Mouse (Mus musculus): Measurements from ENCODE around the gene Gjc1.

Gjc1 gene

DNA sequence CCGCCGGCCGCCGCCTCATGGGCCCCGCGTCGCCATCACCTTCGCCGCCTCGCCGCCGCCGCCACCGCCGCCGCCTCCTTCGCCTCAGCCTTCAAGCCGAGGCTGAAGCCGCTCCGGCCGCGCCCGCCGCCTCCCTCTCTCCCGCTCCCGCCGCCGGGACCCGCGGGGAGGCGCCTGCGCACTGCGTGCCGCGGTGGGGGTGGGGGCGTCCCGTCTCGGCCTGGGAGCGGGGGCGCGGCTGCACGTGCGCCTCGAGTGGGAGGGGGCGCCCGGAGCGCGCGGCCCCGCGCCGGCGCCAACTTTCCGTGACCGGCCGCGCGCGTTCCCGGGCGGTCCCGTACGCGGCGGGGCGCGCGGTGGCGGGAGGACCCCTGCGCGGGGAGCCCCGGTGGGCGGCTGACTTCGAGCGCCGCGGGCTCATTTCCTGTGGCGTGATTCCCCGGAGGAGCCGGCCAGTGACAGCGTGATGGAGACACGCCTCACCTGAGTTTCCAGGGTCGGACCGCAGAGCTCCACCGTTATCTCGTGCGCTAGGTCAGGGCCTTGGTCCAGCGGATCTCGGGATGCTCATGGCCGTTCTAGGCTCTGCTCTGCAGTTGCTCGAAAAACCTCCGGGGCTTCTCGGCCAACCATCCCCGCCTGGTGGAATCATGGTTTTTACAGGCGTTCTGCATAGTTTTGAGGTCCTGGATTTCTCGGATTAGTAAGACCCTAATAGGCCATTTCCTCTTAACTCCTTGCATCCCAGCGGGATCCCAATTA lies at the start of gene Gjc1:
Gjc1 (minus strand) TSS at position 680 of the 762 bp plus-strand sequence.
- DNase-seq, result peak; percentile 29

DNA sequence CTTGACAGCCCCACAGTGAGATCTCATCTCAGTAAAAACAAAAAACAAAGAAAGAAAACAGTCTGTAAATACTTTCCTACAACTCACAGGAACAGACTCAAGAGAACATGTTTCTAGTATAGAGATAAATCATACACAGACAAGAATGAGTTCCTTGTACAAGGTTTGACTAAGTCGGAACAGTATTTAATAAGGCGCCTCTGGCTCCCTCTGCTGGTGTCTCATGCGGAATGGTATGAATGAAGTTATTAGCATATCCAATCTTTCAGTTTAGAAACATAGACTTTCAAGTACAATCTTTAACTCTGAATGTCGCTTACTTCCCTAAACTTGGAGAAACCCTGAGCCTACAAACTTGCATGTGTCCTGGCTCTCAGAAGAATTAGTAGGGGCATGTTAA lies 44.8 kb upstream of the Gjc1 start:
- DNase-seq, result peak; percentile 53

DNA sequence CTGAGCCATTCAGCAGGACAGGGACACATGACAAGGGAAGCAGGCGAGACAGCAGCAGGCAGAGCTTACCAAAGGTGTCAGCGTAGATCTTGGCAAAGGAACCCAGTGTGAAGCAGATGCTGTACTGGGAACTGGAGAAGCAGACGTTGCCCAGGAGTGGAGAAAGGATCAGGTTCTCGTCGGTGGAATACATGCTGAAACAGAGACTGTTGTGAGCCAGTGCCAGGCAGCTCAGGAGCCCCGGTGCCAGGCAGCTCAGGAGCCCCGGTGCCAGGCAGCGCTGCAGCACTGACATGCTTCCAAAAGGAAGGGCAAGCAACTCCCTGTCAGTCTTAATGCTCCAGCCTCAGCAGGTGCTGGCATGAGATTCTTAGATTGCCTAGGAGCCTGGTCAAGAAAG lies 40.4 kb upstream of the Gjc1 start:
- DNase-seq, result no peak

DNA sequence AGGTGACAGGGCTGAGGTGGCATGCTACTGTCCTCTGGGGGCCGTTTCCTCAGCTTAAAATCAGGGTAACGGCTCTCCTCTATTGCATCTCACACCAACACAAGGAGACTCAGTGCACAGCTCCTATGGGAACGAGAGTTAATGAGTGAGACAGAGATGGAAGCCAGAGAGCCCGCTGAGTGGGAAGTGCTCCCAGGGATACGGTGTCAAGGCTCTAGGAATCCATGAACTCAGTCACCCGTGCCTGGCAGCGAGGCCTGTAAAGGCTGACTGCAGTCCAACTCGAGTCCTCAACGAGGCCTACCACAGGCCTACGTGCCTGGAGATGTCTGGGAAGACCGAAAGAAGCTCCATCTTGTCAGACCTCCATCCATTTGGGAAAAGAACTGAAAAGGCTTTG lies 39.5 kb upstream of the Gjc1 start:
- DNase-seq, result no peak

DNA sequence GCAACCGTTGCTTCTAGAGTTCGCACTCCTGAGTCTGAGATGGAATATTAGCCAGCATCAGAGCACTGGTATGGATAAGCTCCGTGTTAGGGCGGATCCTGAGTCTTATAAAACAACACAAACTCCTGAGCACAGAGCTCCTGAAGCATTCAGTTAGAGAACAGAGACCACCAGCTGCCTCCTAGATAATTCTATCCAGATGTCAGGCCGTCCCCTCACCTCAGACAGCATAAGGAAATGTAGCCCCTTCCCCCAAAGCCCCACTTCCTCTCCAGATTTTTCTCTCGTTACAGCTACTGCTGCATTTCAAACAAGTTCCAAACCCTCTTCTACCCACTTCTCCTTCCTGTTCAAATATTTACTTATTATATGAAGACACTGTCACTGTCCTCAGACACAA lies 36.4 kb upstream of the Gjc1 start:
- no peak for DNase-seq

DNA sequence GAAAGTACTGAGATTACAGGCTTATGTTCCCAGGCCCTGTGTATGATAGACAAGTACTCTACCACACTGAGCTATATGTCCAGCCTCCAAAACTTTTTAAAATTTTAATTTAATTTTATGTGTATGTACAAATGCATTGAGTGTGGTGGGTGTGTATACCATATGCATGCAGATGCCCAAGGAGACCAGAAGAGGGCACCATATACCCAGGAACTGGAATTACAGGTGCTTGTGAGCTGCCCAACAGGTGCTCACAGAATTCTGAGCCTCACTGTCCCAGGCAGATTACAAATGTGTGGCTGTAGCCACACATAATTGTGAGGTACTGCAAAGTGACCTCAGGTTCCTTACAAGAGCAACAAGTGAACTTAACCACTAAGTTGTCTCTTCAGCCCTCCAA lies 34.3 kb upstream of the Gjc1 start:
- no peak for DNase-seq

DNA sequence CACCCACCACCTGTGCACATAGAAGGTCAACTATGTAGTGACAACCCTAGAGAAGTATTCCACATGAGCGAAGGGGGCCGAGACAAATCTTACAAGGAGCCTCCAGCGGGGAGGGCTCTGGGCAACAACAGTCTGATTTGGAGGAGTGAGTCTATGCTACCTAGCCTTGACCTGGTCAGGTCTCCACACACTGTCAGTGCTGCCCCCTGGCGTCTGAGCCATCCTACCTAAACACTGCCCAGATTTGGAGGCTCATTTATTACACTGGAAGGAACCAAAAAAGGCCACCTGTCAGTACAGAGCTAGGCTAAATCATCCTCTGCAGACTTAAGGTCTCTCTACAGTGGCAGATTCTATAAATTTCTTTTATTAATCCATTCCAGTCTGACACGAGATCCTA lies 32.4 kb upstream of the Gjc1 start:
- DNase-seq, result peak; percentile 52

DNA sequence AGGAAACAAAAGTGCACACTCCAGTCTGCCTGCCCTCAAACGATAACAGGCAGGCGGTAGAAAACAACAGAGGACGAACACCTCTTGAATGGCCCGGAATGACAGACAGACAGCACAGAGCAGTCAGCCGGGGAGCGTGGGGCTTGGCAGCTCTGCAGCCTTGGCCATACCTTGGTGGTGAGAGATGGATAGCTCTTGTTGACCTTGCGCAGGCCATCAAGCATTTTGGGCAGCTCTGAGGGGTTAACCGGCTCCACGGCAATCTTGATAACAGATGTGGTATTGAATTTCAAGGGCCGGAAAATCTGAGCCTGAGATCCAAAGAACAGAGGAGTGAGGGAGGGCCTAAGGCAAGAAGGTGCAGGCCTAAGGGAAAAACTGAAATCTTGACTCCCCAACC lies 26.4 kb upstream of the Gjc1 start:
- no peak for DNase-seq

DNA sequence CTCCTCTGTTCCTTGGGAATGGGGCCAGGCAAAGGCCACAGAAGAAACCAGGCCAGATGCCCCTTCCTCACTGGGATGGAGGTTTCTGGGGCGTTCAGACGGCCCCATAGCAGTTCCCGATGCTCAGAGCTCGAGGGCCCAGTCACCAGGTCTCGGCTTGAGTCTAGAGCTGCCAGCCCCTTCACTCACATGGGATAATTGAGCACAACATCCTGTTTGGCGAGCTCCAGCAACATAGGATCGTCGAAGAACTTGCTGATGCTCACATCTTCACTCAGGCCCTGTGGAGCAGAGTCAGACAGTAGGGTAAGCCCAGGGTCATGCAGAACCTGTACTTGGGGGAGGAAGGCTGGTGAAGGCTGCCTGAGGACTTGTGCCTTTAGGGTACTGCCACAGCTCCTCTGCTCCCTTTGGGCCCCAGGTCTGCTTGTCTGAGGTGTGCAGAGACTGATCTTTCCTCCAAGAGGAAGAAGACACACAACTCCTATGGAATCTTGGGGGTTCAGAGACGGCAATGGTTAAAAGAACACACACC lies 19.2 kb upstream of the Gjc1 start:
- DNase-seq, result no peak

DNA sequence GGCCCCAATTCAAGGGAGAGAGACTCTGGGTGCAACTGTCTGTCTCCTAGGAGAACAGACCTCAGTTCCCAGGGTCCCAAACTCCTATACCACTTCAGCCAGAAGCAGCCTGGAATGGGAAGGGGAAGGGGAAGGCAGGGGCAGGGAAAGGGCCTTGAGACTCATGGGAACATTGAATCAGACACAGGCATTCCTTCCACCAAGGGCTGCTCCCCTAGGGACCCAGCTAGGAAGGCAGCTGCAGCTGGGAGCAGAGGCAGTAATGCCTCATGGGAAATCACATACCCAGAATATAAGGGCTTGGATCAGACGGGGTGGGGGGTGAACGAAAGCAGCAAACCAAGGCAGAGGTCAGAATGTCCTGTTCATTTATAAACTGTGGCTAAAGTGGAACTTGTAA lies 18.6 kb upstream of the Gjc1 start:
- no peak for DNase-seq

DNA sequence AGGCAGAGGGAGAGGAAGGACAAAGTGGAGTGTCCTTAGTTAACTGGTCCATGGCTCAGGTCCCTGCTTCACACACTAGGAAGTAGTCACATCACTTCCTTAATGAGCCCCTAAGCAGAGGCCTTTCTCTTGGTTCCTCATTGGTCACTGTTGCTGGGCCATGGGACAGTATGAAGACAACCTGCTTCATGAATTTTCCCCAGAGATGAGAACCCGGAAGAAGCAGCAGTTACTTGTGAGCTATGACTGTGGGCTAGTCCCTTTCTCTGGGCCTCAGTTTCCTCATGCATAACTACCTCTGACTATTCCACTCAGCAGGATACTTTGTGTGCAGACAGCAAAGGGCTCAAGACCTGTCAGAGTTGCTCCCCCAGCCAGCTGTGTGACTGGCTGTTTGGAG lies 17.9 kb upstream of the Gjc1 start:
- no peak for DNase-seq

DNA sequence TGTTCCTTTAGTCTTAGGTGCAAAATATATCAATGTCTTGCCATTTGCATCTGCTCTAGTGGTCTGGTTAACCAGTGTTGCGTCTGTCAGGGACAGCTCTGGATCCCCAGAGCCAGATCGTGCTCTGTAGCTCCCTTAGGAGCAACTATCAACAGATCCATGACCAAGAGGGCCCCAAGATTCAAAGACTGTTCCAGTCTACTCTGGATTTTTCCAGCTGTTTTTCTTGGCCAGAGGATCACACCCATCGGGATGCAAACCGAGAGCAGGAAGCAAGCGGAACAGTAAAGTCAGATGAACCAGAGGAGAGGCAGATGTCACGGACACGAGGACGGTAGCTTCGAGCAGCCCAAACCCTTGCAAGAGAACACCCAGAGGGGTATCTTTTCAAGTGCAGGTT lies 16.6 kb upstream of the Gjc1 start:
- DNase-seq, result no peak

DNA sequence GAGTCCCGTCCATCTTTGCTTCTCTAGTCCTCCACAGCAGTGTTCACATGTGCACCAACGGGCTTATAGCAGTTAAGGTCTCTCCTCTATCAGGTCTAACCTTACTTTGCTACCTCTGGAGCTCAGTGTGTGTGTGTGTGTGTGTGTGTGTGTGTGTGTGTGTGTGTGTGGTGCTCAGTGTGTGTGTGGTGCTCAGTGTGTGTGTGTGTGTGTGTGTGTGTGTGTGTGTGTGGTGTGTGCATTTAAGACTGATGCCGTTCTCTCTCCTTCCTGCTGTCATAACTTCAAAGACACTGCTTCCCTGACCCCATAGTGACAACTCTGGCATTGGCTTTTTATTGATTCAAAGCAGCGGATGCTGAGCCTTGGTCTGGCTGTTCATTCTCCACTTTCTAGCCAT lies 16.0 kb upstream of the Gjc1 start, which contains the start of gene Higd1b:
Higd1b (plus strand) TSS at position 301 of the 400 bp plus-strand sequence.
- DNase-seq, result no peak

DNA sequence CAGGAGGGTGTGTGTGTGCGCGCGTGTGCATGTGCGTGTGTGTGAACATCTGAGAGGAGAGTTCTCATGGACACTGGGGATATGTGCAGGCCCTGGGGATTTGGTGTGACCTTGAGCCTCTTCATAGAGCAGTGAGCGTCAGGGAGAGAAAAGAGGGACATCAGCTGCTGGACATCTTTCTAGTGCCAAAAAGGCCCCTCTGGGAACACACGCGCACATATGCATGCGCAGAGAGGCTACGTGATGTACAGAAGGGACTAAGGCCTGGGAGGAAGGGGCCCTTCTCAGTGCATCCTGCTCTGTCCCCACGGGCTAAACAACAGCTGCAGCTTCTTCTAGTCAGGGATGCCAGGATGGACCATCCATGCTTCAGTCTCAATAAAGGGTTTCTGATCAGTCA lies 14.7 kb upstream of the Gjc1 start:
- DNase-seq, result no peak

DNA sequence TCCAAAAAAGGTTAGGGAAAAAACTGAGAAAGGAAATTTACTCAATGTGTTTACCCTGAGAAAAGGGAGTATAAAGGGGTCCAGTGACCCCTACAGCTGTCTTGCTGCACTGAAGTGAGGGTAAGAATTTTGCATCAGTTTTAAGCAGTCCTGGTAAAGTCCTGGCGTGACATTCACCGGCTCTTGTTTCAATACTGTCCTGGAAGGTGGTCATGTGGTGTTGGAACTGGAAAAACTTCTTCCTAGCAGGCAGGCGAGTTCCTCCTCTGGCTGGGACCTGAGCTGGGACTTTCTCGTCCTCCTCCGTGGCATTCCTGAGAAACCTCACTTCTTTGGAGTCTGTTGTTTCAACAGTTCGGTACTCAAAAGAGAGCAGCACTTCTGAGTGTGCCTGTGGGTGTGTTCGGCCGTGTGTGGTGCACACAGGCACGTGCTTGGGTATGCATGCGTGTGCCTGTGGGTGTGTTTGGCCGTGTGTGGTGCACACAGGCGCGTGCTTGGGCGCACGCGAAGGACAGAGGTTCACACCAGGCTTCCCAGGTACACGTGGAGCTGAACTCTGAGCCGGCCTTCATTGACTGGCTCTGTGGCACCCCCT lies 13.3 kb upstream of the Gjc1 start:
- DNase-seq, result no peak

DNA sequence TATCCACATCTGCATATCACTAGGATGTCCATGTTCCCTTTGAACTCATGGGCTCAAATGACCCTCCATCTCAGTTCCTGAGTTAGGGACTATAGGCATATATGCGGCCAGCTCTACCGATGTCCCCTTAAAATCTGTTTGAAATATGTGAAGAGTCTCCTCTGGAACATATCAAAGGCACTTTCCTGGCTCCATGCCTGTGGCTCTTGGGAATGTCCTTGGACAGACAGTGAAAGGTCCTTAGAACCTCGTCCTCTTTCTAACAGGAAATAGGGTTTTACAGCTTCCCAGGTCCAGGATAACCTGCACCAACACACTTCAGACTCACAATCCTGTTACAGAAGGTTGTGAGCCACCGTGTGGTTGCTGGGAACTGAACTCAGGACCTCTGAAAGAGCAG lies 10.8 kb upstream of the Gjc1 start:
- no peak for DNase-seq

DNA sequence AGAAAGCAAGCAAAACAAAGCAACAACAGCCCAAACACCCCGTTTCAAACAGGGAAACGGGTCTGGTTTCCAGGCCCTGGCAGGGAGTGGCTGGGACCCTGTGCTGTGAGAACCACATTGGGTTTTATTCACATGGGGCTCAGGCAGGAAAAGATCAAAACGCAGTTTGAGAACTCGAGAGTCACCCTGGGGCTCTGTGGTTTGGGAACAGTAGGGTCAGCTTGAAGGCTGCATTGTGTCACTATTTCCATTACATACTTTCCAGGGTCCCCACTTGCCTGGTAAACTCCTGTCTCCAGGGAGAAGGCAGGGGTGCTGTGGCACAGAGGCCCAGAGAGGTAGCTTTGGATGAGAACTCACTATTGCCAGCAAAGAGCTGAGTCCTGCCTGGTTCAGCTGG lies 7.6 kb upstream of the Gjc1 start:
- no peak for DNase-seq

DNA sequence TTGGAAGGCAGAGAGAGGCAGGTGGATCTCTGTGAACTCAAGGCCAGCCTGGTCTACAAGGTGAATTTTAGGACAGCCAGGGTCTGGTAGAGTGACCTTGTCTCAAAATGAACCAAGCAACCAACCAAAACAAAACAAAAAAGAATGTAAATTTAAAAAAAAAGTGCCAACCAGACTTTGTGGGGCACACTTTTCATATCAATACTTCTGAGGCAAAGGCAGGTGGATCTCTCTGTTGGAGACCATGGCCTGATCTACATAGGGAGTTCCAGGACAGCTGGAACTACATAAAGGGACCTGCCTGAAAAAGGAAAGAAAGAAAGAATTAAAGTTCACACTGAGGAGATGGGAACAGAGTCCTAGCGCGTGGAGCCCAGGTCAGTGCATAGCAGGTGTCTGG lies 7.0 kb upstream of the Gjc1 start:
- no peak for DNase-seq

DNA sequence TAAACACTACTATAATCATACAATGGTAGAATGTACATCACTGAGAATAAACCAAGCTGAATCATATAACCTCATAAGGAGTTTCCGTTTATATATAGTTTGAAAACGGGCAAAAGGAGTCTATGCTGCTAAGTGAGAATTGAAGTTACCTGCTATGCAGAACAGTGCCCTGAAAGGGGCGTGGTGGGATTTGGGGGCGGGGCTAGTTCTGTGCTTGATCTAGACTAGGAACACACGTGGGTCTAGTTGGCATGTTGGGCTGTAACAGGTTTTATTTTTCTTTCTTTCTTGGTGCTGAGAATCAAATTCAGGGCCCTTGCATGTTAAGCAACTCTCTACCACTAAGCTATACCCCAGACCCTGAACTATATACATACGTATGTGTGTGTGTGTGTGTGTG lies 1.7 kb upstream of the Gjc1 start:
- no peak for DNase-seq

DNA sequence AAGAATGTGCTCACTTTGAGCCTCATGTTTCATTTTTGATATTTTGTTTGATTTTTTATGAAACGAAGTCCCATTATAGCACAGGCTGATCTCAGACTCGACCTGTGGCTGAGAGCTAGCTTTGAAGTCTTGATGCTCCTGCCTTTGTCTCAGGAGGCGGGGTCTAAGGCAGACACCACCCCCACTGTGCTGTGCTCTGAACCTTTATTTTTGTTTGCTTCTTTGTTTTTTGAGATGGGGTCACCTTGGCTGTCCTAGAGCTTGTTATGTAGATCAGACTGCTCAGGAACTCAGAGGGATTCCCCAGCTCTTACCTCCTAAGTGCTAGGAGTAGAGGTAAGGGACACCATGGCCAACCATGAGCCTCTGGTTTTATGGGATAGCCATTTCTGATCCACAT lies 932 bp upstream of the Gjc1 start:
- no peak for DNase-seq

DNA sequence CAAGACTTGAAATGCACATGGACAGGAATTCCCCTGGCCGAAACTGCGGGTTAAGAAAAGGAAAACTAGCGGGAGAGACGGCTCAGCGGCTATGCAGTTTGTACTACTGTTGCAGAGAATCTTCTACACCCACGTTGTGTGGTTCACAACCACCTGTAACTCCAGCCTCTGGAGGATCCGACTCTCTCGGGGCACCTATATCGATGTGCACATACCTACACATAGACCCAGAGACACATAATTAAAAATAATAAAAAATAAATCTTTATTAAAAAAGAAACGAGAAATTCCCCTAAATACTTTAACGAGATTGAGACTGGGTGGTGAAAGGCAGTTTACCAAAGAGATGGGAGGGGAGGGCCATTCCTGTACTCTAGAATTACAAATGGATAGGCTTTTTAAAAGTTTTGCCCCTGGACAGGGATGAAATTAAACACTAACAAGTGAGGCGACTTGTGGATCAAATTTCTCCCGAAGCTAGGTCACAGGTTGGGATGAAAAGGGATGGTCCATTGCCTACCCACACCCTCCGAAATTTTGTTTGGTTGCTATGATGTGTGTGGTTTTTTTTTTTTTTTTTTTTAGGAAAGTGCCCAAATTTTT lies 384 bp upstream of the Gjc1 start:
- DNase-seq, result no peak

DNA sequence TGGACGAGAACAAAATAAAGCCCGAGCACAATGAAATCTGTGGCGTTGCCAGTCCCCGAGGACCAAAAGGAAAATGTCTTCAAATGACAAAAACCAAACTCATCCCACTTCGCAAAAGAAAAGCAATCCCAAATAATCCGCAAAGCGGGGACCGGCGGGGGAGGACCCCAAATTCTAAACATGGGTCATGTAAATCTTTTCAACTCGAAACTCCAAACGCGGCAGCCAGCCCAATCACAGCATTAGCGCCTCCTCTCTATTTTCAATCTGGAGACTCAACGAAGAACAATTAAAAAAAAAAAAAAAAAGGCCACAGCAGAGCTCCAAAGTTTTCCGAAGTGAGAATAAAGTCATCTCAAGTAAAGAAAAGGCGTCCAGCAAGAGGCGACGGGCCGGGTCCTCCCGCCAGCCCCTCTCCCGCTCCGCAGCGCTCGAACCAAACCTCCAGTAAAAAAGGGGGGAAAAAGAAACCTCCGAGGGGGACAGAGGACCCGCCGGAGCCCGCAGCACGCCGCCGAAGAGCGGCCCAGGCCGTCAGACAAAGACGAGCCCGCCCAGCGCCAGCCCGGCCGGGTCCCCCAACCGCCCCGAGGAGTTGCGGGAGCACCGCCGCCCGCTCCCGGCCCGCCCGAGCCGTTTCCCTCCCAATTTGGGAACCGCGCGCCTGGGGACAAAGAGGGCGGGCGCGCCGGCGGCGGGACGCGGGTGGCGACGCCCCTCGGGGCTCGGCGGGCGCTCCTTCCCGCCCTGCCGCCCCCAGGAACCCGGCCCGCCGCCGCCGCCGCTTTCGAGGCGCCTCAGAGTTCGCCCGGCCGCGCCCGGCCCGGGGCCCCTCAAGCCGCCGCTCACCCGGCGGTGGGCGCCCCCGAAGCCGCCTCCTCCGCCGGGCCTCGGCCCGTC lies 1.1 kb downstream of the Gjc1 start:
- DNase-seq, result no peak

DNA sequence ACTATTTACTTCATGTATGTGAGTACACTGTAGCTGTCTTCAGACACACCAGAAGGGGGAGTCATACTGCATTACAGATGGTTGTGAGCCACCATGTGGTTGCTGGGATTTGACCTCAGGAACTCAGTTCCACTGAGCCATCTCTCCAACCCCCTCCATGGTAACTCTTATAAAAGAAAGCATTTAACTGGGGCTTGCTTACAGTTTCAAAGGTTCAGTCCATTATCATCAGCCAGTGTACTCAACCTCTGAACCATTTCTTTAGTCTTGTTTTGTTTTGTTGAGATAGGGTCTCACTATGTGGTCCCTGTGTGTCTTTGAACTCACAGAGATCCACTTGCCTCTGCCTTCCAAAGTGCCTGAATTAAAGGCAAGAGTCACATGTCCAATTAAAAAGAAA lies 4.6 kb downstream of the Gjc1 start:
- DNase-seq, result no peak

All from cerebellum, adult 11 months (tissue).